Mouse (Mus musculus) erythroblast, embryonic 14.5 days (primary cell): ENCODE results near the gene Slc51a.

Source experiments
- GATA1 ChIP-seq: IDR thresholded peaks from 2 replicates; pipeline ENCODE4 v1.6.1; 2012; ENCODE audit warnings: low read length, inconsistent platforms, mixed read lengths
- TAL1 ChIP-seq: IDR thresholded peaks from 3 replicates; pipeline ENCODE4 v1.6.1; 2012; ENCODE audit warnings: low read length, inconsistent platforms, mixed read lengths

DNA sequence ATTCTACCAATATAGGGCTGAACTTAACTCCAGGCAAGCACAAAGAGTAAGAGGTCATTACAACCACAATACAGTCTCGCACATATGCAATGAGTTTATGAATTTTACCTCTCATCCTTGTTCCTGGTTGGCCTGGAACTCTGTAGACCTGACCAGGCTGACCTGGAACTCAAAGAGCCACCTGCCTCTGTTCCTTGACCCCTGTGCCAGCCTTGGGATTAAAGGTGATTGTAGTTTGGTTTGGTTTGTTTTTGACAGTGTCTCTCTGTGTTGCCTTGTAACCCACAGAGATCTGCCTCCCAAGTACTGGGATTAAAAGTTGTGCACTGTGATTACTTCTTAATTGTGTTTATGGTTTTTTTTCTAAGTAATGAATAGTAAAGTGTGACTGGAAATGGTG lies 30.9 kb downstream of the Slc51a start:
- no peak for TF ChIP-seq GATA1
- no peak for TF ChIP-seq TAL1
